Mouse (Mus musculus) G1E (cell line): ENCODE measurements at regions not wholly inside any gene's neighbourhood (a gene's known extent, or its start where the extent isn't known, plus 50 kb on each side); places are given as distances from the start of the nearest gene placed in this dataset.

Experiments
- ATAC-seq: 2 replicates; pipeline ENCODE4 v1.8.0; 2016; ENCODE audit warnings: mild to moderate bottlenecking; ENCODE audit not compliant: insufficient number of reproducible peaks, poor library complexity, low FRiP score, severe bottlenecking; ENCODE audit errors: extremely low read depth
- DNase-seq: peaks from one replicate; pipeline ENCODE4 v3.0.0; 2012; ENCODE audit warnings: low spot score
- H3K27me3 ChIP-seq: 2 replicates; pipeline ENCODE4 v1.6.1; 2012; ENCODE audit warnings: mild to moderate bottlenecking, low read length, inconsistent platforms; ENCODE audit not compliant: insufficient read depth
- H3K36me3 ChIP-seq: replicated peaks from 2 replicates; pipeline ENCODE3; 2012; ENCODE audit warnings: mild to moderate bottlenecking, inconsistent platforms
- H3K4me1 ChIP-seq: 2 replicates; pipeline ENCODE4 v1.6.1; 2012; ENCODE audit warnings: low read depth, low read length, inconsistent platforms, mixed read lengths; ENCODE audit not compliant: insufficient read depth
- H3K4me3 ChIP-seq: 2 replicates; pipeline ENCODE4 v1.5.1; 2012; ENCODE audit warnings: low read depth, mild to moderate bottlenecking, inconsistent platforms, low read length, moderate library complexity, mixed read lengths
- H3K9me3 ChIP-seq: replicated peaks from 2 replicates; pipeline ENCODE4 v1.6.1; 2012; ENCODE audit warnings: inconsistent platforms
- CTCF ChIP-seq: IDR thresholded peaks from 2 replicates; pipeline ENCODE4 v1.5.1; 2012; ENCODE audit warnings: low read depth, low read length, inconsistent platforms, mixed read lengths
- GATA1 ChIP-seq: IDR thresholded peaks from 2 replicates; pipeline ENCODE4 v1.6.1; 2012; ENCODE audit warnings: borderline replicate concordance, low read length, inconsistent platforms, mixed read lengths
- GATA2 ChIP-seq: IDR thresholded peaks from 2 replicates; pipeline ENCODE4 v1.6.1; 2012; ENCODE audit warnings: low read depth, low read length, inconsistent platforms, borderline replicate concordance
- POLR2AphosphoS5 ChIP-seq: IDR thresholded peaks from 2 replicates; pipeline ENCODE4 v1.6.1; 2012; ENCODE audit warnings: low read depth, low read length, inconsistent platforms; ENCODE audit not compliant: insufficient replicate concordance
- TAL1 ChIP-seq: conservative IDR thresholded peaks from 2 replicates; pipeline ENCODE4 v1.6.1; 2012; ENCODE audit warnings: low read depth, low read length, inconsistent platforms, mixed read lengths

DNA sequence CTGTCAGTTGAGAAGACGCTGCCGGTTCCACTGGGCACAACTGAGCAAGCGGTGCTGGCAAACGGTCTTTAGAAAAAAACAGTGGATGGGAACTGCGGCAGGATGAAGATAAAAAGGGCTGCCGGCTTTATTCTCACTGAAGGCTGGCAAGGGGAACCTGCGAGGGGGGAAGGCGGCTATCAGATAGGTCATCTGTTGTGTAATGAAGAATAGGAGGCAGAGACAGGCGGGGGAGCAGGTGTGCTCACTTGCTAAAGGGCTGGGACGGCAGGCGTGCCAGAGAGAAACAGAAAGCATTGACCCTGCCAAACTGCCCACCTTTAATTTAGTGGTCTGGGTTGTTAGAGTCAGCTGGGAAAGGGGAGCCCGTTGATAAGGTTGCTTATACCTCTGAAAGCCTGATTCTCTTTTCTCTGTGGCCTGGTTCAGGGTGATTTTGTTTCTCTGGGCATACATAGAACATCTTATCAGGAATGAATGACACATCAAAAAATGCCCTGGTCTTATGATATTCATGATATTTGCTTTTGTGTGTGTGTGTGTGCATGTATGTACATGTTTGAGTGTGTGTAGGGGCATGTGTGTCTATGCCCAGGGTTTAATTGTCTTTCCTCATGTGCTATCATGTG, 93.7 kb upstream of the Mki67 start:
- H3K27me3 ChIP-seq: no peaks in the 10 kb centered on the region
- H3K36me3 ChIP-seq: no peaks in the 10 kb centered on the region
- peaks cover 49% of the 10 kb centered on the region for H3K9me3 ChIP-seq
- TF ChIP-seq CTCF: no peak
- DNase-seq: no peak
- no peaks in the 10 kb centered on the region for H3K4me1 ChIP-seq
- H3K4me3 ChIP-seq: no peak overlapping the region
- no peak for ATAC-seq

DNA sequence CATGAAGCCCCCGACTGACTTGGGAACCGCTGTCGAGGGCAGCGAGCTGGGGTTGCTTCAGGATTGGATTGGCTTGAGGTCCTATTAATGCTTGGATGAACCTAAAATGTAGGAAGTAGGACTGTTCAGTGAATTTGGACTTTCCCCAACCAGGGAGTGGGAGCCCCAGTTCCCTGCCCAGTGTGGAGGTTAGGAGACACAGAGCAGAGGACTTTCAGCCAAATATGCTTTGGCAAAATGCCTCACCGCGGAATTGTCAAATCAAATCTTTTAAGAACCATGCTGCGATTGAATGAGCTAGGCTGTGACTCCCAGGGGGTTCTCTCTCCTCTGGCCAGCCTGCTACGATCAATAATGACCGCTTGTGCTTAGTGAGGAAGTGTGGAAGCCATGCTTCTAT, 94.8 kb upstream of the Mki67 start:
- ATAC-seq (no peak), DNase-seq (no peak)
- TF ChIP-seq TAL1: no peak
- no peak for TF ChIP-seq CTCF
- no peak for TF ChIP-seq POLR2AphosphoS5
- no peak for TF ChIP-seq GATA1
- TF ChIP-seq GATA2: no peak
- Histone ChIP-seq H3K4me3 (no peak overlapping the region), H3K36me3 (no peaks in the 10 kb centered on the region), H3K4me1 (no peaks in the 10 kb centered on the region), H3K27me3 (no peaks in the 10 kb centered on the region), H3K9me3 (peaks cover 50% of the 10 kb centered on the region)

DNA sequence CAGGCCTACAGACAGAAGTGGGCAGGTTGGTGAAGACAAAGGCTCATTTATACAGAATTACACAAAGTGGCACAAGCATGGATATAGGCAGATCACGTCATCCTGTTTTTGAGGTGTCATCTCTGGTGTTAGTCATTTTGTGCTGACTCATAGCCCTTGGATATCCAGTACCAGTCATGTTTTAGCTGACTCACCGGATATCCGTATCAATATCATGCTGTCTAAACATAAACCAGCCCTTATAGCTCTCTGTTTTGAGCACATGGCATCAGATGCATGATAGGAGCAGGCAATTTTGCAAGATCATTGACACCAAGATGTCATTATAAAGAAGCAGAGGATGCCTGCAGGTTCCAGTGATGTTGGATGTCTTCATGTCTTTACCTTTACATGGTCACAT, 97.5 kb upstream of the Mki67 start:
- no peak for TF ChIP-seq TAL1
- no peak for TF ChIP-seq POLR2AphosphoS5
- no peak for TF ChIP-seq GATA1
- no peak for TF ChIP-seq GATA2
- no peak for TF ChIP-seq CTCF
- no peak overlapping the region for H3K4me3 ChIP-seq
- no peaks in the 10 kb centered on the region for H3K4me1 ChIP-seq
- DNase-seq (no peak), ATAC-seq (no peak)
- H3K27me3 ChIP-seq: no peaks in the 10 kb centered on the region
- peaks cover 54% of the 10 kb centered on the region for H3K9me3 ChIP-seq
- no peaks in the 10 kb centered on the region for H3K36me3 ChIP-seq

DNA sequence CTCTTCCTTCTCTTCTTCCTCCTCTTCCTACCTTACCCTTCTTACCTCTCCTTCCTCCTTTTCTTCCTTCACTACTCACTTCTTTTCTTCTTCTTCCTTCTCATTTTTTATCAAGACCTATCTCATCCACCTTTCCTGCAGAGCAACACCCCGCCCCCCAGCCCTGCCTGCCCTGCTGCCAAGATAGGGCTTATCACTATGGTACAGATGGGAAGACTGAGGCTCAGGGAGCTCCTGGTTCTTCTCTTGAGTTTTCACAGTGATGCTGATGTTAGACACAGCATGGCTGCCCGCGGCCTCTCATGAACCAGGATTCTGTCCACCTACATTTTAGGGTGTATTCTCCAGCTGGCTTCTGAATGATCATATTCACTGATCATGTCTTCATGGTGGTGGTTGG, 100.0 kb upstream of the Mki67 start:
- DNase-seq: no peak
- TF ChIP-seq POLR2AphosphoS5 (no peak), TAL1 (no peak), GATA1 (no peak), GATA2 (no peak), CTCF (no peak)
- Histone ChIP-seq H3K9me3 (peaks cover 41% of the 10 kb centered on the region), H3K4me1 (no peaks in the 10 kb centered on the region), H3K4me3 (no peak overlapping the region), H3K36me3 (no peaks in the 10 kb centered on the region), H3K27me3 (no peaks in the 10 kb centered on the region)
- ATAC-seq: no peak

DNA sequence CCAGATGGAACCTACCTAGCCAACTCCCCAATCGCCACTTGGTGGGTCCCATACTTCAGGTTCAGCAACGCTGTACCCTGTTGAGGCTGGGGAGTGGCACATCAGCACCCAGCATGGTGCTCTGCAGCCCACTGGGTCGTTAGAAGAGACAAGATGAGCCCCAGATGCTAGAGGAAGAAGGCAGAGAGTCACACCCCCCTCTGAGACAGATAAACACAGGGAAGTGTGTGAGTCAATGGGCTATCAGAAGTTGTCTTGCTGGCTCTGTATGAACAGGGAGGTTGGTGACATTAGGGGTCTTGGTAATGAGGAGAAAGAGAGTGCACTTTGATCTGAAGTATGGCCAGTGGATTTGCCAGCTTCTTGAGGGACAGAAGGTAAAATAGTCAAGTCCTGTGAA, 101.7 kb upstream of the Mki67 start:
- TF ChIP-seq CTCF: no peak
- no peak for TF ChIP-seq GATA2
- TF ChIP-seq GATA1: no peak
- no peak for TF ChIP-seq POLR2AphosphoS5
- TF ChIP-seq TAL1: no peak
- Histone ChIP-seq H3K27me3 (no peaks in the 10 kb centered on the region), H3K4me1 (no peaks in the 10 kb centered on the region)

DNA sequence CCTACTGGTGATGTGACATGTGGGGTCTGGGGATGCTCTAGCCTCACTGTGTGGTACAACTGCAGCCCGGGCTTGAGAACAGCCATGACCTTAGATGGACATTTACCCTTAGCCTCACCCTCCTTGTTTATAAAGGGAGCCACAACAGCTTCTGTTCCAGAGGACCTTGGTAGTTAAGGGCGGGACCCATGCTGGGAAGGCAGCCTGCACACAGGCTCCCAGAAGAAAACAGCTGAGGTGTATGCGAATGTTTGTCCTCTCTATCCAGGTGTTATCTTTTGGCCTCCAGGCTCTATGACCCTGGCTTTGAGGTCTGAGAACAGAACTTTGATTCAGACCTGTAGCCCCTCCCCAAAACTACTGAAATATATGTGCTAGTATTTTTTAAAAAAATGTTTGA, 102.1 kb upstream of the Mki67 start:
- Histone ChIP-seq H3K27me3 (no peaks in the 10 kb centered on the region), H3K4me3 (no peak overlapping the region), H3K36me3 (no peaks in the 10 kb centered on the region), H3K9me3 (peaks cover 46% of the 10 kb centered on the region), H3K4me1 (no peaks in the 10 kb centered on the region)
- ATAC-seq: no peak
- TF ChIP-seq TAL1 (no peak), CTCF (no peak), GATA1 (no peak), GATA2 (no peak), POLR2AphosphoS5 (no peak)
- no peak for DNase-seq

More for the DNA sequence above, 101.7 kb upstream of the Mki67 start:
- H3K36me3 ChIP-seq: no peaks in the 10 kb centered on the region
- no peak overlapping the region for H3K4me3 ChIP-seq
- DNase-seq (no peak), ATAC-seq (no peak)
- H3K9me3 ChIP-seq: peaks cover 46% of the 10 kb centered on the region
